8 mouse cellular contexts compared by ENCODE assay signal in the genomic region with DNA sequence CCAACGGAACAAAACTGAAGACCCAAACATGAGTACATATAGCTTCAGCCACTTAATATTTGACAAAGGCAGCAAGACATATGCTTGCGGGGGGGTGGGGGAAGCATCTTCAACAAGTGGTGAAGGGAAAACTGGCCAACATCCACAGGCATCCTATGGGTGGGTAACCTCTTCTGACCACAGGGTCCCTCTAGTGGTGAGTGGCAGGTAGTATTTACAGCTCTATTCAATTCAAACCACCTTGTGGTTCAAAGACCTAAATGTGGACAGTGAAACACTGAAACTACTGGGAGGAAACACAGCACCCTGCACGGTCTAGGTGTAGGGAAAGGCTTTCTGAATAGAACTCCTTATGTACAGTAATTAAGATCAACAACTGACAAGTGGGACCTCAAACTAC. TPM values are rescaled to one million over a fixed set of nuclear protein-coding genes. Genes with fewer than 3 reads are reported as not detected.
DNase-seq lines count a peak whose midpoint lies in the region; ATAC-seq and TF ChIP-seq lines count a peak whose summit lies in the region.

No protein-coding gene starts in this region.

- peak; percentile 40 for DNase-seq in adrenal gland, adult 2 months
- no peak for DNase-seq in adrenal gland, postnatal 25 days
- DNase-seq in liver, adult 2 months (ENCODE audit: extremely low read depth, low read depth, low spot score): peak; percentile 33
- no peak for DNase-seq in liver, embryonic 11.5 days (ENCODE audit: low spot score)
- peak; percentile 65 to 78 for DNase-seq in cerebellum, postnatal 10 days
- DNase-seq in mesoderm, embryonic 11.5 days (ENCODE audit: low read depth, low spot score): peak; percentile 72
- no peak for DNase-seq in layer of hippocampus, postnatal 25 days (ENCODE audit: extremely low spot score in 1 of 2, low spot score in 1 of 2)

- peak; percentile 60 for TF ChIP-seq CTCF in liver, adult 2 months (IDR thresholded peaks at IDR 0.05; ENCODE audit: low read depth, low read length)

- no peak overlapping the region for H3K9ac ChIP-seq in liver, adult 2 months (ENCODE audit: low read depth, low read length)
- no peak overlapping the region for H3K9ac ChIP-seq in liver, embryonic 11.5 days (ENCODE audit: low read depth, low read length)
- H3K9ac ChIP-seq in hindbrain, embryonic 16.5 days (ENCODE audit: low read depth, low read length): no peak overlapping the region

- peaks cover 3% of the 10 kb centered on the region; the same call in 1 of the 2 replicates for H3K36me3 ChIP-seq in liver, adult 2 months (ENCODE audit: control insufficient read depth, insufficient read depth, low read length)
- H3K36me3 ChIP-seq in liver, embryonic 11.5 days (ENCODE audit: control insufficient read depth, insufficient read depth, low read length): peaks cover 4% of the 10 kb centered on the region
- peaks cover 7% of the 10 kb centered on the region for H3K36me3 ChIP-seq in hindbrain, embryonic 16.5 days (ENCODE audit: control insufficient read depth, insufficient read depth, low read length)

- H3K79me2 ChIP-seq in liver, adult 2 months (ENCODE audit: control insufficient read depth, insufficient read depth, low read length): no peaks in the 10 kb centered on the region

- no peaks in the 10 kb centered on the region for H3K9me3 ChIP-seq in liver, embryonic 11.5 days (ENCODE audit: control insufficient read depth, low read length)
- H3K9me3 ChIP-seq in hindbrain, embryonic 16.5 days (ENCODE audit: control insufficient read depth, low read length): no peaks in the 10 kb centered on the region

- H3K4me2 ChIP-seq in liver, embryonic 11.5 days: no peak overlapping the region
- no peak overlapping the region for H3K4me2 ChIP-seq in hindbrain, embryonic 16.5 days (ENCODE audit: low read length)

- no peak overlapping the region for H3K4me3 ChIP-seq in liver, adult 2 months (ENCODE audit: insufficient read depth, low read depth, low read length)
- H3K4me3 ChIP-seq in liver, embryonic 11.5 days (ENCODE audit: low read depth, low read length): no peak overlapping the region
- no peak overlapping the region for H3K4me3 ChIP-seq in hindbrain, embryonic 16.5 days (ENCODE audit: low read length)

- H3K27me3 ChIP-seq in liver, adult 2 months (ENCODE audit: control insufficient read depth, insufficient read depth, low read length): no peaks in the 10 kb centered on the region
- no peaks in the 10 kb centered on the region for H3K27me3 ChIP-seq in liver, embryonic 11.5 days (replicated peaks; ENCODE audit: control insufficient read depth, insufficient read depth, low read length)
- H3K27me3 ChIP-seq in hindbrain, embryonic 16.5 days (replicated peaks; ENCODE audit: control insufficient read depth, insufficient read depth, low read length): no peaks in the 10 kb centered on the region

- no peaks in the 10 kb centered on the region; the same call in 1 of the 2 replicates for H3K4me1 ChIP-seq in liver, adult 2 months (ENCODE audit: control insufficient read depth, insufficient read depth, low read length)
- H3K4me1 ChIP-seq in liver, embryonic 11.5 days (replicated peaks; ENCODE audit: control insufficient read depth, insufficient read depth, low read length): peaks cover 21% of the 10 kb centered on the region
- H3K4me1 ChIP-seq in hindbrain, embryonic 16.5 days (ENCODE audit: control insufficient read depth, insufficient read depth, low read depth, low read length): no peaks in the 10 kb centered on the region

- no peak for ATAC-seq in liver, embryonic 11.5 days (replicated peaks; ENCODE audit: low FRiP score)
- peak; percentile 32; the same call in 1 of the 2 replicates for ATAC-seq in hindbrain, embryonic 16.5 days

- WGBS in liver, adult 2 months: 34% methylated on average over 3 of the region's 3 CpGs
- 27% methylated on average over 3 of the region's 3 CpGs for WGBS in liver, embryonic 11.5 days
- 42% methylated on average over 3 of the region's 3 CpGs for WGBS in hindbrain, embryonic 16.5 days

- TF ChIP-seq POLR2A in liver, adult 2 months (IDR thresholded peaks at IDR 0.05; ENCODE audit: extremely low read depth, insufficient read depth, low read length): no peak

- H3K27ac ChIP-seq in liver, adult 2 months (replicated peaks; ENCODE audit: insufficient read depth, low read depth, low read length): no peak overlapping the region
- H3K27ac ChIP-seq in liver, embryonic 11.5 days (ENCODE audit: low read depth, low read length): no peak overlapping the region
- no peak overlapping the region for H3K27ac ChIP-seq in hindbrain, embryonic 16.5 days (ENCODE audit: low read depth, low read length)

RNA-seq across cellular contexts. Expression of a gene that starts 11.3 kb away (rescaled TPM):
- 100 to 1,000 TPM; 312 to 335 TPM for total RNA-seq in adrenal gland, adult 2 months (2021)
- polyA plus RNA-seq in adrenal gland, adult 2 months (2012; rRNA removed): 105 and 114 TPM in 2 replicates
- total RNA-seq in adrenal gland, postnatal 25 days (2021): 261 and 282 TPM in 2 replicates
- 140 and 156 TPM in 2 replicates for total RNA-seq in liver, adult 2 months (2014; rRNA removed)
- 132 and 134 TPM in 2 replicates for polyA plus RNA-seq in liver, adult 2 months (2012; rRNA removed)
- 290 and 304 TPM in 2 replicates for polyA plus RNA-seq in liver, embryonic 11.5 days (2014; fragmentation: Nextera tagmentation; extraction: Ambion mirVana)
- polyA plus RNA-seq in hindbrain, embryonic 16.5 days (2015; fragmentation: Nextera tagmentation; extraction: Ambion mirVana): 267 and 288 TPM in 2 replicates
- 100 to 1,000 TPM; 156 to 163 TPM for total RNA-seq in layer of hippocampus, postnatal 25 days (2021)

RNA-seq across cellular contexts. Expression of a gene that starts 38.5 kb away (rescaled TPM):
- 10 to 100 TPM; 26.3 to 29.5 TPM for total RNA-seq in adrenal gland, adult 2 months (2021)
- 27.9 and 32.0 TPM in 2 replicates for polyA plus RNA-seq in adrenal gland, adult 2 months (2012; rRNA removed)
- 25.6 and 44.9 TPM in 2 replicates for total RNA-seq in adrenal gland, postnatal 25 days (2021)
- 2.1 and 3.2 TPM in 2 replicates for total RNA-seq in liver, adult 2 months (2014; rRNA removed)
- 6.8 and 8.8 TPM in 2 replicates for polyA plus RNA-seq in liver, adult 2 months (2012; rRNA removed)
- 20.2 and 23.7 TPM in 2 replicates for polyA plus RNA-seq in liver, embryonic 11.5 days (2014; fragmentation: Nextera tagmentation; extraction: Ambion mirVana)
- 15.9 and 22.0 TPM in 2 replicates for polyA plus RNA-seq in hindbrain, embryonic 16.5 days (2015; fragmentation: Nextera tagmentation; extraction: Ambion mirVana)
- 10 to 100 TPM; 23.4 to 30.0 TPM for total RNA-seq in layer of hippocampus, postnatal 25 days (2021)

RNA-seq across cellular contexts. Expression of a gene that starts 53.0 kb away (rescaled TPM):
- 10 to 100 TPM; 40.8 to 49.9 TPM for total RNA-seq in adrenal gland, adult 2 months (2021)
- polyA plus RNA-seq in adrenal gland, adult 2 months (2012; rRNA removed): 16.4 and 18.7 TPM in 2 replicates
- total RNA-seq in adrenal gland, postnatal 25 days (2021): 39.5 and 43.1 TPM in 2 replicates
- 4.5 and 5.6 TPM in 2 replicates for total RNA-seq in liver, adult 2 months (2014; rRNA removed)
- 5.2 and 6.7 TPM in 2 replicates for polyA plus RNA-seq in liver, adult 2 months (2012; rRNA removed)
- polyA plus RNA-seq in liver, embryonic 11.5 days (2014; fragmentation: Nextera tagmentation; extraction: Ambion mirVana): 10.9 and 12.8 TPM in 2 replicates
- polyA plus RNA-seq in hindbrain, embryonic 16.5 days (2015; fragmentation: Nextera tagmentation; extraction: Ambion mirVana): 13.8 and 14.5 TPM in 2 replicates
- total RNA-seq in layer of hippocampus, postnatal 25 days (2021): 10 to 100 TPM; 57.6 to 58.0 TPM

RNA-seq across cellular contexts. Expression of a gene that starts 57.1 kb away (rescaled TPM):
- 10 to 100 TPM; 52.4 to 64.0 TPM for total RNA-seq in adrenal gland, adult 2 months (2021)
- 82.4 and 83.0 TPM in 2 replicates for polyA plus RNA-seq in adrenal gland, adult 2 months (2012; rRNA removed)
- total RNA-seq in adrenal gland, postnatal 25 days (2021): 68.4 and 72.5 TPM in 2 replicates
- total RNA-seq in liver, adult 2 months (2014; rRNA removed): 9.9 and 12.7 TPM in 2 replicates
- polyA plus RNA-seq in liver, adult 2 months (2012; rRNA removed): 25.1 and 27.4 TPM in 2 replicates
- 109 and 111 TPM in 2 replicates for polyA plus RNA-seq in liver, embryonic 11.5 days (2014; fragmentation: Nextera tagmentation; extraction: Ambion mirVana)
- polyA plus RNA-seq in hindbrain, embryonic 16.5 days (2015; fragmentation: Nextera tagmentation; extraction: Ambion mirVana): 142 and 158 TPM in 2 replicates
- 10 to 100 TPM; 46.2 to 50.3 TPM for total RNA-seq in layer of hippocampus, postnatal 25 days (2021)

Comparison
In these comparisons a context has a peak if more than half of its experiments do, and no peak if none do; other contexts are left out.
1. DNase-seq: peak in adrenal gland, adult 2 months (single experiment), liver, adult 2 months (single experiment), cerebellum, postnatal 10 days (2 of 2) and mesoderm, embryonic 11.5 days (single experiment); none in adrenal gland, postnatal 25 days (single experiment), liver, embryonic 11.5 days (single experiment) and layer of hippocampus, postnatal 25 days (0 of 2).